Mouse (Mus musculus) thymus, adult 18-20 months (tissue): Measurements from ENCODE around the gene Adgrg3.
A peak's percentile ranks its signal among the peaks of the same experiment; 100 is the strongest.

Source experiments
- DNase-seq, 2 experiments: peaks; one replicate each; pipeline ENCODE4 v3.0.0; 2022; ENCODE audit warnings: mixed read lengths in 2 of 2

The Adgrg3 gene

DNA sequence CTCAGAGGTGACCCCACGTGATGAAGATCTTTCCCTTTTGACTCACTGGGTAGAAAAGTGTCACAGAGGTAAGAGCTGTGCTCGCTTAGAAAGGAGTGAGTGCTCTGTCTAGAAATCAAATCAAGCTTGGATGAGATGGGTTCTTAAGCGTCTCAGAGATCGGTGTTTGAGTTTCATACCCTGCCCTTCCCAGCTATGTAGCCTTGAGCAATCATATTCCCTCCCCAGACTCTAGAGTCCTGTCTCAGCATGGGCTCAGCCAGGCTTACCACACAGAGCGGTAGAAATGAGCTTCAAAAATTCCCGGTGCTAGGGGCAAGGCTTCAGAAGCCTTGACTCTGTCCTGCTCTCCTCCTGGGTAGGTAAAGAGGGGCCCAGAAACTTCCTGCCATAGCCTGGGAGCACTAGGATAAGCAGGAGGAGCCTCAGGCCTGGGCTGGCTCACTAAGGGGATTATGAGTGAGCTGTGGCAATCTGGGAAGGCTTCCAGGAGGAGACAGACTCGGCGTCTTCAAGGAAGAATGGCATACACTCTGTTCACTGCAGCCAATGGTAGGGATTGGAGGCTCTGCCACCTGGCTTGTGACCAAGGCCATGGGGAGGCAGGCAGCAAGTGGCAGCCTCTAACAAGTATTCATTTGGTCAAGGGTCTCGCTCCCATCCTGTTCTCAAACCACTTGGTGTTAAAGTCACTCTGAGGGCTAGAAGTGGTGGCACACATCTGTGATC lies 24.3 kb upstream of the Adgrg3 start:
- no peak for DNase-seq

DNA sequence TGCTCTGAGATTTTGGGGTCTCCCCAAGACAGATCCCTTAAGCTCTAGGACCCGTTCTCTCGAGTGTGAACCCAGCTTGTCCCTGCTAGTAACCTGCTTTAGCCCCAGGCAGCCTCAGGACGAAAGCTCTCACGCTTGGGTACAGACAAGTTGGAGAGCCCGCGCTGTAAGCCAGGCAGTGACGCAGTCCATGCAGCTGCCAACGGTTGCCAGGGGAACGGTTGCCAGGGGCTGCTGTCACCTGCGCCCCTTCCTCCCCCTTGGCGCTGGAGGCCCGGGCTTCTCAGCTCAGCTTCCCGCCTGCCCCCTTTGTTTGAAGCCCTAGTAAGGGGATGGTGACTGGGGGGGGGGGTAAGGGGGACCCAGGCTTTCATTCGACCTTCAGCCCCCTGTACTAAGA lies 23.5 kb upstream of the Adgrg3 start:
- peak; percentile 84 to 89 for DNase-seq

DNA sequence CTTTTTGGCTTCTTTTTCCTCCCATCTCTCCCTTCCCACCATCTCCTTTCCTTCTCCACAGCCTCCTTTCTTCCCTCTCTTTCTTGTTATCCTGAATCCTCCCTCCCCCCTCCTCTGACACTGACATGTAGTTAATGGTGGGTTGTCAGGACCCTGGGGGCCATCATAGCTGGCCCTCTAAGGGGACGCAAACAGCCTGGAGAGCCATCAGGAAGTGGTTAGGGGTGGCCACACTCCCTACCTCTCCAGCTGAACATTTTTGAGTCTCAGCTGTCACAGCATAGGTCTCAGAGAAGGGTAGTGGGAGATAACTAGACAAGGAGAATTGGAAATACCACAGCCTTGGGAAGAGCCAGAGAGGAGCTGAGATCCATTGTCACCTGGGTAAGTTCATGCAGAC lies 23.0 kb upstream of the Adgrg3 start:
- no peak for DNase-seq

DNA sequence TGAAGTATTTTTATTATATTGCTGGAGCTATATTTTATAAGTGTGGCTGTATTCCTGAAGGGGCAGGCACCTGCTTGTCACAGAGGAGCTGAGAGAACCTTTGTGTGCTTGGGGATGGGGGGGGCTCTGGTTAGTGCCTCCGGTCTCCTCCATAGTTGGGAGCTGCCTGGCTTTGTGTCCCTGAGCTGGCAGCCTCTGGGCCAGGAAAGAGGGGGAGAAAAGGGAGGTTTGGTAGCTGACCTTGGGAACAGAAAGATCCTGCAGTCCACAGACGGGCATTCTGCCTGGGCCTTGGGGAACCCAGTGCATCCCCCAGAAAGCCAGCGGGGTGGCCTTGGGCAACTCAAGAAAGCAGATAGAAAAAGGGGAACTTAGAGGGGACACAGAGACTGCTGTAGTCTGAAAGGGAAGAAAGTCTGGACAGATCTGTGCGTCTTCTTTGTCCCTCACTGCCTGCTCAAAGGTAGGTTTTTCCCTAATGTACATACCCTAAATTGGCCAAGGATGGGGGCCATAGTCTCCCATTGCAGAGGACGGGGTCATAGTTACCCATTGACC lies 22.1 kb upstream of the Adgrg3 start:
- DNase-seq: no peak

DNA sequence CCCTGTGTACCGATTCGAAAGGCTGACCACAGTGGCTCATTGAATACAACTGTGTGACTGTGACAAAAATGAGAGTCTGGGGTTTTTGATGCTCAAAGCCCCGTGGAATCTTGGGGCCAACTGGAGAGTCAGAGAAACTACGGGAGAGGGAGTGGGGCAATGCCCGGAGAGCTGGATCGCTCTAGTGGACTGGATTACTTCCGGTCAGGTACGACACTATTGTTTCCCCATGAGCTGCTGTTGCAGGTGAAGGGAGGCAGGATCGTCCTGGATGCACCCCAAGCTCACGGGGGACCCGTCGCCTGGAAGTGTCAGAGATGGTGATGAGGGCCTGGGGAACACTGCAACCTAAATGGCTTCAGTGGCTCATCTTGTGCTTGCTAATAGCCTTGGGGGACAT lies 21.5 kb upstream of the Adgrg3 start:
- no peak for DNase-seq

DNA sequence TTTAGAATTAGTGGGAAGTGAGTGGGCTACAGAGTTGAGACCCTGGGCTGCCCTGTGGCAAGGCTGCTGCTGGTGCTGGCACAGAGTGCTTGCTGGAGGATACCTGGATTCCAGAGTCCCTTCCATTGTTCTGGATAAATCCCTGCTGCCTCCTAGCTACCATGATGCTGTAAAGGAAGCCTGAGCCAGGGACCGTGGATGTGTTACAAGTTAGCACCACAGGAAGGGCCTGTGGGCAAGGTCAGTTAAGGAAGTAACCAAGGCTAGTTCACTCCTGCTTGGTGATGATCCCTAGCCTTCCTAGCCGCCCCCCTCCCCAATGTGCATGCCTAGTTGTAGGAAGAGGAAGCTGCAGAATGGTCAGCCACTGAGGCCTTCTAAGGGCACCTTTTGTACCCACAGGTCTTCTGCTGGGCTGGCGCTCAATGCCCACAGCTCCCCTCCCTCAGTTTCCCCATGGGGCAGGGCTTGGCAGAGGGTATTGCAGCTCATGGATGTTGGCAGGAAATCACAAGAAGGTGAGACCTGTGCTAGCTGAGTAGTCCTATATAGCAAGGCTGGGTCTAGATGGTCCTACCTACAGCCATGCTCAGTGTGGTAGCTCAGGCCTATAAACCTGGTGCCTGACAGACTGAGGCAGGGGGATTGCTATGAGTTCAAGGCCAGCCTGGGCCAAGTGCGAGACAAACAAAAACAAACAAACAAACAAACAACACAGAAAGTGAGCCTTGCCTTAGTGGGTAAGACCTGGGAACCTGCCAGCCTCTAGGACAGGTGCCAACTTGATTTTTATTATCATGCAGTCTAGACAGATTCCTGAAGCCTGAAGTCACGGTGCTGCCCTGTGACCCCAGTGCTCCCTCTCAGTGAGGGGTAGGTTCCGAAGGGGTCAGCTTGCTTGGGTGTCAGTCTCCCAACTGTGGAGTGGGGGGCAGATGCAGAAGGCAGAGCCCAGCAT lies 20.3 kb upstream of the Adgrg3 start:
- no peak for DNase-seq

DNA sequence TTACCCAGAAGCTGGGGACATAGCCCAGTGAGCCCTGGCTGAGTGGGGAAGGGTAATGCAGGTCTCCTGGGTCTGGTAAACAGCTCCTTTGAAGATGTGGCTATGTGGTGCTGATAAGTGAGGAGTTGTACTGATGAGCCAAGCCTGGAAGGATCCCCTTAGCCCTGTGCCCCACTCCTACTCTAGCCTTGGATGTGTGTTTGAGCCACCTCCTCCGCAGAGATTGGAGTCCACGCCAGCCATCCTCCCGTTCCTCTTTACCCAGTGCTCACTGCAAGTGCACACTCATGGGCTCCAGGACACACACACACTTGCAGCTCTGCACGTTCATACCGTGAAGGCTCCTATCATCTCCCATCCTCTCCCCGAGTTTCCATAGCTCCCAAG lies 19.6 kb upstream of the Adgrg3 start:
- DNase-seq: no peak

DNA sequence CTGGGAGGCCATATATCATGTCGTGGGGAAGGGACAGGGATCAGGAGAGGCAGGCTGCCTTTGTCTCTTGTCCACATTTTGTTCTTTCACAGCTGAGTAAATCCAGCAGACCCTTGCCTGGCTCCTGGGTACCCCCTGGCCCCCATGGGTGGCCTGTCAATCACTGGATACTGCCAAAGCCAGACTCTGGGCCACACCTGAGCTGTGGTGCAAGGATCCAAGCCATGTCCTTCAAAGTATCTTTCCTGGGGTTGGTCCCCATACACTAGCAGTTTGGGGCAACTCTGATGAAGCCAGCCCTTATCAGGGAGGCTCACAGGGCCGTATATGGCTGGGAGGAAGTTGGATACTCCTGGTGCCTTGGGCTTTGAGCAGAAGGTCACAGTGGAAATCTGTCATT lies 19.1 kb upstream of the Adgrg3 start:
- no peak for DNase-seq

DNA sequence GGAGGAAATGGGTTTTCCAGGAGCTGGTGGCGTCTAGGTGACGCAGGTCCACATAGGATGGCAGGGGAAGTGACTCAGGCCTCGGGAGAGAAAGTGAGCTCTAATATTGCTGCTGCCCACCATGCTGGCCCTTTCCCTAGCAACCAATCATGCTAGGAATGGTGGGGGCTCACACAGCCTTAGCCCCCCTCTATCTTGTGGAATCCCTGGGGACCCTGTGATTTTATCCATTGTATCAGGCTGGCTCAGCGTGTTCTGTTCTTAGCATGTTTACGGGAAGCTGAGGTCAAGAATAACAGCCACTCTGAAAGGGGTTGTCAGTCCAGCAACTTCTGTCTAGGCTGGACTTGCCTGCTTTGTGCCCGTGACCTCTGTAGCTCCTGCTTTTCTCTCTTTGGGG lies 18.5 kb upstream of the Adgrg3 start:
- DNase-seq: no peak

DNA sequence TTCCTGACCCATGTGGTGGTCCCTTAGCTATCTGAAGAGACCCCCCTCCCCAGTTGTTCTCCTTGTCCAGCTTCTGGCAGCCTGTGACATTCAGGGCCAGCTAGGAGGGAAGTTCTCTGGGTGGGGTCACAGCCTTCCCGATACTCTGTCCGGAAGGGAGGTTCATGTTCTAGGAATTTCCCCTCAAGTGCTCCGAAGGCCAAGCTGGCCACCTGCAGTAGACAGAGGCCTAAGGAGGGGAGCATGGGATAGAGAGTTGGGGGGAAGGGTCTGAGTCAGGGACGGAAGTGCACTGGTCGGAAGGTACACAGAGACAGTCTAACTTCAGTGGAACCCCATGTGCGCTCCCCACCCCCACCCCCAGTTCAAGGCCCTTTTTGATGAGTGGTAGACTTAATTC lies 17.5 kb upstream of the Adgrg3 start:
- DNase-seq: no peak

DNA sequence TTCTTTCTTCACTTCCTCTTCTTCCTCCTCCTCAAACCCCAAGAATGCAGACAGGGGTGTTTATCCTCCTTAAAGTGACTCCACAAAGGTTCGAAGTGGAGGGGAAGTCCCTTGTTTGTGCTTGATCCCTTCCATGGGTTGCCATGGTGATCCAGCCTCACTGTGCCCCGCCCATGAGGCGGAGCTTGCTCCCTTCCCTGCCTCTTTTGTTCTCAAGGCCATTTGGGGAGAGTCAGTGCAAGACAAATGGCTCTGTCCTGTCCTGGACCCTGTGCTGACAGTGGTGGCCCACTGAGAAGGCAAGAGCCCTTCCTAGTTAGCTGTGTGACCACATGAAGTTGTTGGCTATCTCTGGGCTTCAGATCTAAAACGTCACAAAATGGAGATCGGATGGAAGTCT lies 16.8 kb upstream of the Adgrg3 start:
- DNase-seq: peak in 1 of 2 experiments; percentile 53

DNA sequence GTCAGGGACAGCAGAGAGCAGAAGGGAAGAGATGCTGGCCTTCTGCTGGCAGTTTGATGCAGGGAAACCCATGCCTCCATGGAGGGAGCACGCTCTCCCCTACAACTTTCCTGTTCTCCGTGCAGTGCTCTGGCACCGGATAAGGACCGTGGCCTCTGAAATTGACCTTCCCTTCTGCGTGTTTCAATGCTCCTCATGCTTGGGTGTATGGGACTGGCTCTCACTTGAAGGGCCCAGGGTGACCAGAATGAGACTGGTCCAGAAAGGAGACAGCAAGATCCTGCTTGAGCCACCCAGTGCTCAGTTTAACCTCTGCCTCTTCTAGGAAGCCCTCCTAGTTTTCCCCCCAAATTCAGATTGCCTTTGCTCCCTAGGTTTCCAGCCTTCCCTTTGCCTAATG lies 16.3 kb upstream of the Adgrg3 start:
- DNase-seq: no peak

DNA sequence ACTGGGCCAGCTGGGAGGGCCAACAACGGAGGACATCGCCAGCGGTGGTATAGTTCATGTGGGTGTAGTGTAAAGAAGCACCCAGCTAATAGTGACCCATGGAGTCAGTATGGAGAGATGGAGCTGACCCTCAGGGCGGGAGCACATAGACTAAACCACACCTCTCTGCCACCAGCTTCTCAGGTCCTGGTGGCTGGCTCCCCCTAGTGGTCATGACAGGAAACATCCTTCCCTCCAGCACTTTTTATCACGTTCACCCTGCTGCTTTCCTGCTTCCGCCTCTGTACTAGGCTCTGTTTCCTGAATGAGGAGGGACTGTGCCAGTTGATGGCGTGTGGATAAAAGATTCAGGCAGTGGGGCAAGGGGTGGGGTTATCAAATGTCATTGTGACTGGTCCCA lies 15.8 kb upstream of the Adgrg3 start:
- DNase-seq: peak in 1 of 2 experiments; percentile 68

DNA sequence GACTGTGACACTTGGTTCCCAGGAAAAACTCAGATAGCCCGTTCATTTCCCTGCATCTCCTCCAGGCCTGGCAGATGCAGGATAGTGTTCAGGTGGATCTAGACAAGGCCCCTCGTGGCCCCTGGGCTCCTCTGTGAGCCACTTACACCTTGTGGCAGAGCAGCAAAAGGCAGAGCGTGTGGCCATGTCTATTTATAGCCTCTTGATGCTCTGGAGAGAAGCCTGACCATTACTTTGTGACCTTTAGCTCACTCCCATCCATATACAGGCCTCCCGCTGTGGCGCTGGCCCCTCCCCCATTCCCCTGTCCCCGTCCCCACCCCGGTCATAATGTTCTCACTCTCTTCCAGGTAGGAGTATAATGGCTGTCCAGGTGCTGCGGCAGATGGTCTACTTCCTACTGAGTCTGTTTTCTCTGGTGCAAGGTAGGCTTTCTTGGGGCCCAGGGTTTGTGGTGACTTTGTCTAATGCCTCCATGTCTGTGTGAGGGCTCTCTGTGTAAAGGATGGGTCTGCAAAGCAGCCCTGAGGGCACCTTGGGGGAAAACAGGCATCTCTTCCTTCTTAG lies 15.3 kb upstream of the Adgrg3 start:
- DNase-seq: no peak

DNA sequence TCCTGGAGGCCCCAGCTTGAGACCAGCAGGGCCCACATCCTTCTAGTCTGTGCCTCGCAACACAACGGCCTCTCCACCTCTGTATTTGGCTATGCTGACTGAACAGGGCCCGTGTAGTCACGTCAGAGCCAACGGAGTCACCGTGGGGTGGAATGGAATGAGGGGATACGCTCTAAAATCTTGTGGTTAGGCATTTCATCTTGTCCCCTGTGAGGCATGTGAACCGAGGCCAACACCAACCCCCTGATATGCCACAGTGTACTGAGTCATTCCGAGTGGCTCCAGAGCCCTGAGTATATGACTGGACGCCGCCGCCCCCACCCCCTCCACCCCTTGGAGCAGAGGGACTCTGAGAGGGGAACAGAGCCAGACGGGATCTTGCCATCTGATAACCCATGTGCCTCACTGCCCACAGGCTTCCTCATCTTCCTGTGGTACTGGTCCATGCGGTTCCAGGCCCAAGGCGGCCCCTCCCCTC lies 5.0 kb upstream of the Adgrg3 start:
- DNase-seq: no peak

DNA sequence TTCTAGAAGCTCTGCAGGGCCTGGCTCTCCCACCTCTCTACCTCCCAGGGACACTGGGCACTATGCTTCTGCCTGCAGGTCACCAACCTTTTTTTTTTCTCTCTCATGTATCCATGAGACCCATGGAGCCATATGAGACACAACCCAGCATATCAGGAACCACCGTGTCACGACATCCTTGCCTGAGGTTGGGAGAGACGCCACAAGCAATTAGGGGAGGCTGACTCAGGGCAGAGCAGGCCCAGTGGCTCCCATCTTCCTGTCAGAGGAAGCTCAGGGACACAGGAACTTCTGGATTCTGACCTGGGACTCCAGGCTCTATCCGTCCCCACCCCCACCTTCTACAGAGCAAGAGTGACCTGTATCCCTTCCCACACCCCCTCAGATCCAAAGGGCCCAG lies 1.6 kb upstream of the Adgrg3 start:
- no peak for DNase-seq

DNA sequence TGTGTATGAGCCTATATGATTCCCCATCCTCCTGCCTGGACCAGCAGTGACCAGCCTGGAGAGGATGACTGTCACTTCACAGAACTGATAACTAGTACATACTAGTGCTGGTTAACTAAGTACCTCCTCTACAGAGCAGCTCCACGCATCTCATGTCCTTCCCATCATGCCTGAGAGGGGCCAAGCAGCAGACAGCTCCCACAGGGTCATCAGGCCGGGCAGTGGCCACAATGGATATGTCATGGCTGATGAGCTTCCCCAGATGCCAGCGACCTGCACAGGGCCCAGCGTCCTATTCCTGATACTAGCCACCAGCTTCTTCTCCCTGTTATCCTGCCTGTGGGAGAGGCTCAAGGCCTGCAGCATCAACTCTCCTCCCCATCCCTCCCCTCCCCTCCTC lies 808 bp upstream of the Adgrg3 start:
- no peak for DNase-seq

DNA sequence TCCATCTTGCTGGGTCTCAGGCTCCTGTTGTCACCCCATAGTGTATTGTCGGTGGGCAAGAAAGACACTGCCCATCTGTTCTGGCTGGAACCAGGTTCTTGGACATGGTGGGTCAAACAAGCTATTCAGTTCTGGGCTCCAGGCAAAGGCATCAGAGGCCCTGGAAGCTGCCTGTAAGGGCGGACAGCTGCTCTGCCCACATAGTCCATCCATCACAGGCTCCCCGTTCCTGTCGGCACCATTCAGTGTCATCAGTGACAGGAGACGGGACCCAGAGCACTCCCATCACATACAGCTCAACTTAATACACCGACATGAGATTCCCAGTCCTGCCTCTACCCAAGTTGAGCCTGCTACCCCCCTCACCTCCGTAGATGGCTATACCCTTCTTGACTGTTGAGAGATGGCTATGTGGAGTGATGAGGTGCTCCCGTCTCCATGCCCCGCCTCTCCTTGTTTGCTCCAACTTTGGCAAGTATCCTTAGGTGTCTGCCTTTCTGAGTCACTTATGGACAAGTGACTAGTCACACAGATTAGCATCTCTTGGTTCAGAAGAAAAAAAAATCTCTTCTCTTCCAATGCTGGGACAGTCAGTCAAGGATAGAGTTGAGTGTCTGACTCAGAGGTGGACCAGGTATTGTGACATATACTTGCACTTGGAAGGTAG lies 610 bp downstream of the Adgrg3 start:
- DNase-seq: no peak

DNA sequence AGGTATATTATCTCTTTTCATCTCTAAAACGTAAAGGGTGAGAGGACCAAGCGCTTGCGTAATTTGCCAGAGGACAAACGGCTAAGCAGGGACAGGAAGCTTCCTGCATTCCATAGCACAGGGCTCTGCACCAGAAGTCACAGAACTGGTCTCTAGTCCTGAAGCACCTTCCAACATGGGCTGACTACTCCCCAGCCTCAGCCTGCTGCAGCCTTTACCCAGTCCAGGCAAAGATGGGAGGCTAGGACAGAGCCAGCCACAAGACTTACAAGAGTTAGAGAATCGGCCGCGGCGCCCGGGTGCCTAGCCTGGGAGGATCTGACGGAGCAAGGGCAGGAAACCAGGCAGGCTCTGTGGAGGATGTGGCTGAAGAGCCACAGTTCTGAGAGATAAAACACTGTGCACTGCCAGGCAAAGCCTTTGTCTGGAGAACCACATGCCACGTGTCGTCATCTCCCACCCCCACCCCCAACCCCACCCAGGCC lies 2.8 kb downstream of the Adgrg3 start:
- DNase-seq: peak; percentile 38 to 56

DNA sequence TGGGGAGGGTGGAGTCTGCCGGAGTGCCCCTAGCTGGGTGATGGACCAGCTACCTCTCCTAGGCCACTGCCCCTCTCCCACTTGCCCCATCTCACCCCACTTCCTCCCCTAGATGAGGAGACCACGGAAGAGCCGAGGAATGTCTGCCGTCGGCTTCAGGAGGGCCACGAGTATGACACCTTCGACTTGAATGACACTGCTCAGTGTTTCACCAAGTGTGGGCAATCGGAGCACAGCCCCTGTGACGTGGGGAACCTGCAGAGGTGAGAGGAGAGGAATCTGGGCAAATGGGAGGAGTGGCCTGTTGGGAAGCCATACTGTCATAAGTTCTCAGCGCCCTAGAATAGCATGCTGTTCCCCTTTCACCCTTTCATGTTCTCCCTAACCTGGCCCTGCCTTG lies 3.3 kb downstream of the Adgrg3 start:
- DNase-seq: no peak

DNA sequence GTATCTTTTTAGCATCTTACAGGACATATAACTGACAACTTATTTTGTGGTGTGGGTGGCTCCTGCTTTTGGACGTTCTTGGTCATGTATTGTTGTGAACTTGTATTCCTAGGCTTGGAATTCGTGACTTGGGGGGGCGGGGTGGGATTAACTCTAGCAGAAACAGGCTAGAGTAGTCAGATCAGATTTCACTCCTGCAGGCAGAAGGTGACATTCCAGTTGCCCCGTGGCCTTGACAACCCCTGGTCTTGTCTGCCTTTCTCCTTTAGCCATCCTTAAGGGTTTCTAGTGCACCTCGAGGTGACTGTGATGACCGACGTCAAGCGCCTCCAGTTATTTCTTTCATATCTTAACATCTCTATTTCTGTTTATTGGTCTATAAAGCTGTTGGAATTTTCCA lies 5.7 kb downstream of the Adgrg3 start:
- no peak for DNase-seq

DNA sequence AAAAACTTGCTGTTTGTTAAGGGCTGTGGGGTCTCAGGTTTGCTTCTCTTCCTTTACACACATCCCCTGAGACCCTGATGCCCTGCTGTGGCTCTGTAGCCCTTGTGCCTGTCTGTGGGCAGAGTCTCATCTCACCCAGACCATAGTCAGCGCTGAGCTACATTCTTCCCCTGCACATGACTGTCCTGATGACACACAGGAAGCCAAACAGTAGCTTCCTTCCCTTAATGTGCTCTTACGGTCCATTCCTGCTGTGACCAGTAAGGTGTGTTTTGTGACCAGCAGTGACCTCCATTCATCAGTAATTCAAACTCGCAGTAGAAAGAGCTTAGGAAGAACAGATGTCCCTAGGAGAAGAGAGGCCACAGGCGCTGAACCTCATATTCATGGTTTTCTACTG lies 6.9 kb downstream of the Adgrg3 start:
- DNase-seq: no peak

DNA sequence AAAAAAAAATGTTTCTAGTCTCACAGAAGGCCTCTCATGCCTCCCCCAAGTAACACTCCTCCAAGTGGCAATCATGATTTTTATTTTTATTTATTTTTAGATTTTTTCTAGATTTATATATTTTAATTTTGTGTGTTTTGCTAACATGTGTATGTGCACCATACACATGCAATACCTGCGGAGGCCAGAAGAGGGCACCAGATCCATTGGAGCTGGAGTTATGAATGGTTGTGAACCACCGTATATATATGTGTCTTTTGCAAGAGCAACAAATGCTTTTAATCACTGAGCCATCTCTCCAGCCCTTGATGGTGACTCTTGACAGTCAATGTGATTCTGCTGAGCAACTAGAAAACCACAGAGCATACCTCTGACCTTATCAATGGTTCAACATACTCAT lies 7.9 kb downstream of the Adgrg3 start:
- DNase-seq: no peak
